Mouse (Mus musculus) testis, postnatal 14 days (tissue): ENCODE data around the gene Cdkn1a.
"Not testable (repeated sequence)": the region's sequence is repeated elsewhere in the genome, so short reads cannot be mapped to it uniquely, and the experiment has no call there.

Source experiments
- DNase-seq: peaks from one replicate; pipeline ENCODE4 v3.0.0; 2021; ENCODE audit warnings: low spot score

The Cdkn1a gene

DNA sequence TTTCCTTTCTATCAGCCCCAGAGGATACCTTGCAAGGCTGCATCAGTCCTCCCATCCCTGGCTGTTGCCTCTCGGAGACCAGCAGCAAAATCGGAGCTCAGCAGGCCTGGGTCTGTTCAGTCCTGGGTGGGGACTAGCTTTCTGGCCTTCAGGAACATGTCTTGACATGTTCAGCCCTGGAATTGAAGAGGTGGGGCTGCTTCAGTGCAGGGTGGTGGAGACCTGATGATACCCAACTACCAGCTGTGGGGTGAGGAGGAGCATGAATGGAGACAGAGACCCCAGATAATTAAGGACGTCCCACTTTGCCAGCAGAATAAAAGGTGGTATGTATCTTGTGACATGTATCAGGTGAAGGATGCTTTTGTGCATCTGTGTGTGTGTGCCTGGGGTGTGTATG is at the start of gene Cdkn1a:
Gene Cdkn1a, plus strand, starts transcription at position 201 of the 400 bp plus-strand sequence.
- DNase-seq = no peak

DNA sequence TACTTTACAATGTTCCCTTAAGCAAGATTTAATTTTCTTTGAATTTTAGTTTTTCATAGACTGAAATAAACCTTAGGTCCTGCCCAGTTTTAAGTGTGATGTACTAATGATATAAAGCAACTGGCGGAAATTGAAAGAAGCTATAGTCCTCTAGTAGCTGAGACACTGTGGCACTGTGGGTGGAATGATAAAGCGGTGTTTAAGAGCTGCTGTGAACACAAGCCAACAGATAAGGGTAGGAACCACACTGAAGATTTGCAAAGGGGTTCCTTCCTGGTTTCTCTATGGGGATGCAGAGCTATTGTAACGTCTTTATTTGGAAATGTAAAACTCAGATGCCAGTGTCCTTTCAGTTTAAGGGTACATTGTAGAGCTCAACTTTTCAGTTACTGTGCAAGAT is 49.1 kb upstream of the Cdkn1a start:
- DNase-seq = not testable (repeated sequence)

DNA sequence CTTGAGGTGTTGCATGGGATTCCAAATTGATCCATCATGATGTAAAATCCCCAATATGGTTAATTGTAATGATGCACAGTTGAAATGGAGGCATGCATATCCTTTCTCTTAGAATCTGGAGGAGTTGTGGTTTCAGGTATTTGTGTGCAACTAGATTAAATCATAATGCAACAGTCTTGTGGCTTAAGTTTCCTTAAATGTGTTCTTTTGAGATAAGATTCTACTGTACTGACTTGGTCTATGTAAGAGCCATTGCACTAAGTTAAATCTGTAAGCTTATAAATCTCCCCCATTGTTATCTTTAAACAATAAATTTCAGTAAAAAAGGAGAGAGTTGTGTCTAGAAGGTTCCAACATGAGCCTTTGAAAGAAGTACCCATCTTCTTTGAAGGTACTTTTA is 48.2 kb upstream of the Cdkn1a start:
- no peak for DNase-seq

DNA sequence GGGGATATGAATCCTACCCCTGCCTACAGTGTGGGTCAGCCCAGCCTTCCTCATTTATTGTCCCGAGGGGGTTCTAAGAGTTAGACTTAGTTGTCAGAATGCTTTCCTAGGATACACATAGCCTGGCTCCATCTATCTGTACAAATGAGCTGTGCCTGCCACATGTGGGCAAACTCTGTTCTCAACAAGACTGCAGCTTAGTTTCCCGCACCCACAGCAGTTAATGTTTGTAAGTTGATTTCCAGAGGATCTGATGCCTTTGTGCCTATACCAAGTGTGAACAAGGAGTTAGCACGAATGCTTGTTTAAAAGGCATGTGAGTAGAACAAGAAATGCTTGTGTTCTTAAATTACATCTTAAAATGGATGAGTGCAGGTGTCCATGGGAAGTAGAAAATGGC is 47.2 kb upstream of the Cdkn1a start:
- DNase-seq = no peak

- no peak for DNase-seq
Observed at GRCm38 (mm10) chr17:29044146-29044924, 46.4 kb upstream of the Cdkn1a start.

DNA sequence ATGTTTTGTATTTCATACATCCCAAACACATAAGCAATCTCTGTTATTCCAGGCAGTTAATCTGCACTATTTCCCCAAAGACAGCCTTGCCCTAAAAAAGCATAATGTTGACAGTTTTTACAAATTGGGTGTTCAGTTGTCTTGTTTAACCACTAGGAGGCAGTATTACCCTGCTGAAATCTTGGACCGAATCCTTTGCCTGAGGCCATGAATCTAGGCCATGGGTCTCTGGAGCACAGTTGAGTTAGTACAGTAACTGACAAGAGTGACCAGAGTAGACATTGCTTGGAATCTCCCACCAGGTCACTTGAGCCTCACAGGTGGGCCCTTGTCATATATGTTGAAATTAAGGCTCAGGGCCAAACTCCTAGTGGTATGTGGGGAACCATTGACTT is 45.9 kb upstream of the Cdkn1a start:
- DNase-seq = no peak

GRCm38 (mm10) chr17:29045741-29046530 is 44.8 kb upstream of the Cdkn1a start:
- DNase-seq = no peak

GRCm38 (mm10) chr17:29046863-29047262 is 43.9 kb upstream of the Cdkn1a start:
- DNase-seq = no peak

DNA sequence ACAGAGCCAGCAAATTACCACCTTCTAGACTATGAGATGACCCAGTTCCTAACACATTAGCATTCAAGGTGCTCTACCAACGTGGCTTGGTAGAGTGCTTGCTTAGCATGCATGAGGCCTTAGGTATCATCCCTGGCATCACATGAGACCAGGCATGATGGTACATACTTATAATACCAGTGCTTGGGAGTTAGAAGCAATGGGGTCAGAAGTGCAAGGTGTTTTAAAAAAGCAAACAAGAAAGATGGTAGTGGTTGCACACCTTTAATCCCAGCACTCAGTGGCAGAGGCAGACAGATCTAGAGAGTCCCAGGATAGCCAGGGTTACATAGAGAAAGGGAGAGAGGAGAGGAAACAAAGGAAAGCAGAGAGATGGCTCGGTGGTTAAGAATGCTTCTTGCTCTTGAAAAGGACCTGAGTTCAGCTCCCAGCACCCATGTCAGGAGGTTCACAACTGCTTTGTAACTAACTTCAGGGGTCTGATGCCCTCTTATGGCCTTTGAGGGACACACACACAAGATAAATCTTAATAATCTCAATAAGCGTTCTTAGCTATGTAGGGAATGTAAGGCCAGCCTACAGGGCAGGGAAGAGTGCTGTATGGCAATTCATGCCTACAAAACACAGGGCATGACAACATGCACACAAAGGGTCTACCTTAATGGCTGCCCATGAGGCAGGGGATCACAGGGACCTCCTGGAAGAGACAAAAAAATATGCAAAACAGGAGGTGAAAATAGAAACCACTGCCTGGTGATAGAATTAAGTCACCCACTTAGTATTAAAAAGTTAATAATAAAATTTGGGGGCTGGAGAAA is 42.9 kb upstream of the Cdkn1a start:
- DNase-seq = no peak

- DNase-seq = no peak
Observed at GRCm38 (mm10) chr17:29048748-29049507, 41.8 kb upstream of the Cdkn1a start.

DNA sequence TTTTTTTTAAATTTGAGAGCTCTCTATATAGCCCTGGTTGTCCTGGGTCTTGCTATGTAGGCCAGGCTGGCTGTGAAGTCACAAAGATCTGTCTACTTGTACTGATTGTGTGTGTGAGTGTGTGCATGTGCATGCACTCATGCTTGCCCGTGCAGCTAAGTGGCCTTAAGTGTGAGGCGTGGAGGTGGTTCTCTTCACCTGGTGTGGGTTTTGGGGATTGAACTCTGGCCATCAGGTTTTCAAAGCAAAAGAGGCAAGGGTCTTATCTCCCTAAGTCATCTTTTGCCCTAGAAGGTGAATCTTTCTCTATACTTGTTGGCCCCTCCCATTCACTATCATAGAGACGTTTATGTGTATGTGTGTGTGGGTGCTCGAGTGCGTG is 41.3 kb upstream of the Cdkn1a start:
- DNase-seq = no peak

GRCm38 (mm10) chr17:29049923-29050322 is 40.9 kb upstream of the Cdkn1a start:
- DNase-seq = no peak

DNA sequence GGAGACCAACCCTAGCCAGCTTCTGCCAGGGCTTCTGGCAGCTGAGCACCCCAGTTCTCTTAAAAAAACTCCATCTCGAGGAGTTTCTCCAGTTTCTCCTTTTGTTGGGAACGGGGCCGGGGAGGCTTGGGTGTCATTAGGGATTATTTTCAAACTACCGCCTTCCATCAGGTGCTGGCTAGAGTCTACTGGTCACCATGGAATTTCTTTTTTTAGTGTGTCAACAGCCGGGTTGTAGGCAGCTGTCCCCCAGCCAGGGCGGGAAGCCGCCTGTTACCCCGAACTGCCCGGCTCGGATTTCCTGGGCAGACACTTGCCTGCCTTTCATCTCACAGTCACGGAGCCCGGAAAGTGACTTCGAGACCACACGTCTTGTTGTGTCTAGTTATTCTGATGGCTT is 40.0 kb upstream of the Cdkn1a start:
- no peak for DNase-seq

GRCm38 (mm10) chr17:29053067-29053466 is 37.7 kb upstream of the Cdkn1a start:
- DNase-seq = no peak

DNA sequence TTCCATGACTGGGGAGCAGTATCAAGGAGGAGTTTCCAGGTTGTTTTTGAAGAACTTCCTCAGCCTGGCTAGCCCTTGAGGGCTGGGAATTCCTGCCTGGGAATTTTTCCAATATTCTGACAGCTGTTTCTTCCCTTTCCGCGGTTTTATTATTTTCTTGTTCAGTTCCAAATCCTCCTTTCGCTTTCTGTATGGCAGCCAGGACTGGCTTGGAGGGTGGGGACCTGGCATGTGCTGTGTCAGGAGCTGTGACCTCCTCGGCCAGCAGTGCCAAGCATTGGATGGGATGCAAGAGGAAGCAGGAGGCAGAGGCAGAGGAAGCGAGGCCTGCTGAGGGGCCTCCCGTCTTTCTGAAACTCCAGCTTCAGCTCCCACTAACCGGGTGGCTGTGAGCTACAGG is 36.9 kb upstream of the Cdkn1a start:
- peak; percentile 40 for DNase-seq

- DNase-seq = no peak
Observed at GRCm38 (mm10) chr17:29054429-29054828, 36.3 kb upstream of the Cdkn1a start.

GRCm38 (mm10) chr17:29055586-29055985 is 35.2 kb upstream of the Cdkn1a start:
- DNase-seq = no peak

DNA sequence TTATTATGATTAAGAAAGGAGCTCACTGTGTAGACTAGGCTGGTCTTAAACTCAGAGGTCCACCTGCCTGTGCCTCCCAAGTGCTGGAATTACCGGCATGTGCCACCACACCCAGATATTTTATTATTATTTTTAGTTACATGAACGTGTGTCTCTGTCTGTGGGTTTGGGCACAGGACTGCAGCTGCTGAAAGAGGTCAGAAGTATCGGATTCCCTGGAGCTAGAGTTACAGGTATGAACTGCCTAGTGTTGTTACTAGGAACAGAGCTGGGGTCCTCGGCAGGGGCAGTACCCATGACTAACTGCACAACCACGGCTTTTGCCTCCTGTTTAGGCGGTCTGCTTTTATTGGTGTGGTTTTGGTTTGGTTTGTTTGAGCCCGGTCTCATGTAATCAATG is 34.6 kb upstream of the Cdkn1a start:
- no peak for DNase-seq

- DNase-seq = no peak
Observed at GRCm38 (mm10) chr17:29056699-29057151, 34.1 kb upstream of the Cdkn1a start.

DNA sequence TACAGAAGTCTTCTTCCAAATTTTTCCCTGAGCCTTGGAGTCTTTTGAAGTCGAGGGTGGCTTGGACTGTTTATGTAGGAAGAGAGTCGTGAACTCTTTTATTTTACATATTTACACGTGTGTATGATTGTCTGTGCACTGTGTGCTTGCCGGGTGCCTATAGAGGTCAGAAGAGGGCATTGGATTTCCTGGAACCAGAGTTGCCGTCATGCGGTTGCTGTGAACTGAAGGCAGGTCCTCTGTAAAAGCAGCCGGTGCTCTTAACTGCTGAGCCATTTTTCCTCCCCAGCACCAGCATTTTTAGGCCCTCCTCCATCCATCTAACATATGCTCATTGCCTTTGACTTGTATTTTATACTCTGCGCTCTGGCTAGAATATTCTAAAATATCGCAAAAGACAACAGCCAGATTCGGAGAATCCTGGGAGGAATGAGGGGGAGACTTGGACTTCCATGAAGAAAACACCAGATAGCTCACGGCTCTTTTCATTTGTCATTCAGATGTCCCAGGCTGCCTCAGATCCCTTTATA is 33.4 kb upstream of the Cdkn1a start:
- no peak for DNase-seq

DNA sequence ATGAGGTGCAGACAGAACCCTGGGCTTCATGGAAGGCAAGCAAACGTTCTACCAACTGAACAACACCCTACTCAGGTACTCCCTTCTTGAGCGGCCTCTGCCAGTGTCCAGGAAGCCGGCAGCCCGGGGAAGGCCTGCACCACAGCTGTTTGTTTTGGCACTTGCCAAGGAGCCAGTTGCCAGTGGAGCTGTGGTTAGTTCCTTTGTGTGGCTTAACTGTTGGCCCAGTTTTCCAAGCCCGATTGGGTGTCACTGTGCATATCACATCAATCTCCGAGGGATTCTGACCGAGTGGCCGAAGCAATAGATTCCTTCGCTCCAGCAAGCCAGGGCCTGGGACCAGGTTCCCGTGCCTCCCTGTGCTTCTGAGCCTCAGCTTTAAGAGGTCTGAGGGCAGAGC is 32.8 kb upstream of the Cdkn1a start:
- no peak for DNase-seq

GRCm38 (mm10) chr17:29058487-29058886 is 32.3 kb upstream of the Cdkn1a start:
- no peak for DNase-seq
